Comparison of ENCODE assay signal across 8 mouse cellular contexts in the genomic region with DNA sequence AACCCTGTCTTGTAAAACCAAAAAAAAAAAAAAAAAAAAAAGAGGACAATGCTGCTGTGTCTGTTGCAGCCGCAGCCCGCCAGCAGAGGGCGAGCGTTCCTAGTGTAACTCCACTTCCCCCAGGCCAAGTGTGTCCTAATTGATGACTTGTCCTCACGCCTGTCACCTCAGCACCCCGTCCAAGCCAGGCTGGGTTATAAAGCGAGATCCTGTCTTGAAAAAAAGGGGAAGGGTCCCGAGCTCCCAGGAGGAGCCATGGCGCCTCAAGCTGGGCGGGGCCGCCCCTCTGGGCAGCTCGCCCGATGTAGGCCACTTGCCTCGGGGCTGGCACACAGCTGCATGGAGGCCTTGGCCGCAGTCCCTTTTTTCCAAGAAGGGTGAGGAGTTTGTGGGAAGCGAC. TPM values are rescaled to one million over a fixed set of nuclear protein-coding genes. Genes with fewer than 3 reads are reported as not detected.
A peak's percentile ranks its signal among the peaks of the same experiment; 100 is the strongest.
DNase-seq lines count a peak whose midpoint lies in the region; ATAC-seq lines count a peak whose summit lies in the region.

No protein-coding gene starts in this region.

- H3K9ac ChIP-seq in embryonic facial prominence, embryonic 14.5 days (ENCODE audit: low read depth, low read length): peak overlapping the region; percentile 37; the same call in 1 of the 2 replicates
- no peak overlapping the region for H3K9ac ChIP-seq in limb, embryonic 15.5 days

- H3K4me2 ChIP-seq in embryonic facial prominence, embryonic 14.5 days (ENCODE audit: low read depth, low read length): 0 out of 2 replicates have a peak overlapping the region, but pooled peaks have one; percentile 34
- peak overlapping the region; percentile 39 for H3K4me2 ChIP-seq in limb, embryonic 15.5 days

- 0 out of 2 replicates have a peak overlapping the region, but pooled peaks have one; percentile 39 for H3K27ac ChIP-seq in embryonic facial prominence, embryonic 14.5 days (replicated peaks; ENCODE audit: low read depth, low read length)
- peak overlapping the region; percentile 63; the same call in 1 of the 2 replicates for H3K27ac ChIP-seq in limb, embryonic 15.5 days

- H3K4me1 ChIP-seq in embryonic facial prominence, embryonic 14.5 days (ENCODE audit: control insufficient read depth, insufficient read depth, low read length): peaks cover 23% of the 10 kb centered on the region
- H3K4me1 ChIP-seq in limb, embryonic 15.5 days: peaks cover 44% of the 10 kb centered on the region

- DNase-seq in 416B (ENCODE audit: low read depth): peak; percentile 88
- DNase-seq in adrenal gland, postnatal 4 days (ENCODE audit: low spot score in 2 of 2): peak; percentile 62 to 77
- DNase-seq in embryonic facial prominence, embryonic 14.5 days (ENCODE audit: low spot score): peak; percentile 91
- DNase-seq in heart, adult 9 months (ENCODE audit: low spot score in 2 of 2): peak; percentile 78 to 85
- DNase-seq in kidney, adult 8-10 months: peak; percentile 81 to 86
- DNase-seq in spleen, postnatal 14 days (ENCODE audit: low spot score in 2 of 2): peak; percentile 61 to 79

- 23% methylated on average over 15 of the region's 16 CpGs for WGBS in embryonic facial prominence, embryonic 14.5 days
- WGBS in limb, embryonic 15.5 days: 9% methylated on average over 15 of the region's 16 CpGs

- H3K4me3 ChIP-seq in embryonic facial prominence, embryonic 14.5 days (ENCODE audit: low read depth, low read length): no peak overlapping the region
- 0 out of 2 replicates have a peak overlapping the region, but pooled peaks have one; percentile 8 for H3K4me3 ChIP-seq in limb, embryonic 15.5 days

- H3K27me3 ChIP-seq in embryonic facial prominence, embryonic 14.5 days (replicated peaks; ENCODE audit: control insufficient read depth, insufficient read depth, low read length): no peaks in the 10 kb centered on the region
- H3K27me3 ChIP-seq in limb, embryonic 15.5 days: no peaks in the 10 kb centered on the region

- peaks cover 37% of the 10 kb centered on the region for H3K36me3 ChIP-seq in embryonic facial prominence, embryonic 14.5 days (ENCODE audit: control insufficient read depth, insufficient read depth, low read length)
- peaks cover 42% of the 10 kb centered on the region for H3K36me3 ChIP-seq in limb, embryonic 15.5 days

- no peaks in the 10 kb centered on the region for H3K9me3 ChIP-seq in embryonic facial prominence, embryonic 14.5 days (ENCODE audit: control insufficient read depth, low read length)
- H3K9me3 ChIP-seq in limb, embryonic 15.5 days: no peaks in the 10 kb centered on the region

- ATAC-seq in embryonic facial prominence, embryonic 14.5 days (ENCODE audit: low read depth): peak; percentile 59
- peak; percentile 56 for ATAC-seq in limb, embryonic 15.5 days (ENCODE audit: insufficient number of reproducible peaks, low FRiP score, low TSS enrichment, low read depth)
- peak; percentile 88 for ATAC-seq in monocyte, adult 5-6 weeks (replicated peaks; ENCODE audit: insufficient number of reproducible peaks, low FRiP score, low TSS enrichment, poor library complexity, severe bottlenecking)

RNA-seq across cellular contexts. Expression of gene Gtpbp3, which starts 7.1 kb away (rescaled TPM):
- total RNA-seq in adrenal gland, postnatal 4 days (2021): 10 to 100 TPM; 30.6 to 32.0 TPM
- polyA plus RNA-seq in embryonic facial prominence, embryonic 14.5 days (2014; fragmentation: Nextera tagmentation; extraction: Ambion mirVana): 5.3 and 6.8 TPM in 2 replicates
- 16.5 and 19.2 TPM in 2 replicates for polyA plus RNA-seq in limb, embryonic 15.5 days (2015; fragmentation: Nextera tagmentation; extraction: Ambion mirVana)
- total RNA-seq in monocyte, adult 5-6 weeks (2017): 16.0 to 22.2 TPM (median 16.4 TPM) in 3 replicates

RNA-seq across cellular contexts. Expression of gene Ano8, which starts 9.3 kb away (rescaled TPM):
- total RNA-seq in adrenal gland, postnatal 4 days (2021): 10 to 100 TPM; 25.9 to 26.3 TPM
- polyA plus RNA-seq in embryonic facial prominence, embryonic 14.5 days (2014; fragmentation: Nextera tagmentation; extraction: Ambion mirVana): 2.0 and 2.1 TPM in 2 replicates
- polyA plus RNA-seq in limb, embryonic 15.5 days (2015; fragmentation: Nextera tagmentation; extraction: Ambion mirVana): 1.3 and 1.4 TPM in 2 replicates
- 4.7 to 11.0 TPM (median 8.5 TPM) in 3 replicates for total RNA-seq in monocyte, adult 5-6 weeks (2017)

RNA-seq across cellular contexts. Expression of gene Plvap, which starts 16.5 kb away (rescaled TPM):
- total RNA-seq in adrenal gland, postnatal 4 days (2021): 100 to 1,000 TPM; 179 to 185 TPM
- polyA plus RNA-seq in embryonic facial prominence, embryonic 14.5 days (2014; fragmentation: Nextera tagmentation; extraction: Ambion mirVana): 53.5 and 59.0 TPM in 2 replicates
- 56.9 and 66.3 TPM in 2 replicates for polyA plus RNA-seq in limb, embryonic 15.5 days (2015; fragmentation: Nextera tagmentation; extraction: Ambion mirVana)
- total RNA-seq in monocyte, adult 5-6 weeks (2017): not detected in 3 replicates

RNA-seq across cellular contexts. Expression of gene Dda1, which starts 26.0 kb away (rescaled TPM):
- total RNA-seq in adrenal gland, postnatal 4 days (2021): 10 to 100 TPM; 61.2 to 61.4 TPM
- polyA plus RNA-seq in embryonic facial prominence, embryonic 14.5 days (2014; fragmentation: Nextera tagmentation; extraction: Ambion mirVana): 100 and 105 TPM in 2 replicates
- polyA plus RNA-seq in limb, embryonic 15.5 days (2015; fragmentation: Nextera tagmentation; extraction: Ambion mirVana): 98.4 and 107 TPM in 2 replicates
- total RNA-seq in monocyte, adult 5-6 weeks (2017): 33.6 to 53.8 TPM (median 42.4 TPM) in 3 replicates

RNA-seq across cellular contexts. Expression of gene Mrpl34, which starts 30.3 kb away (rescaled TPM):
- total RNA-seq in adrenal gland, postnatal 4 days (2021): 10 to 100 TPM; 87.7 to 89.8 TPM
- polyA plus RNA-seq in embryonic facial prominence, embryonic 14.5 days (2014; fragmentation: Nextera tagmentation; extraction: Ambion mirVana): 115 and 123 TPM in 2 replicates
- polyA plus RNA-seq in limb, embryonic 15.5 days (2015; fragmentation: Nextera tagmentation; extraction: Ambion mirVana): 100 and 122 TPM in 2 replicates
- 5.7 to 17.9 TPM (median 13.7 TPM) in 3 replicates for total RNA-seq in monocyte, adult 5-6 weeks (2017)

Comparison
In these comparisons a context has a peak if more than half of its experiments do, and no peak if none do; other contexts are left out.
1. RNA of gene Plvap, which starts 16.5 kb away (total RNA-seq): 179 to 185 TPM in adrenal gland, postnatal 4 days; not detected in monocyte, adult 5-6 weeks; every median in the first group is over 100 times any median in the second.
2. Peak in every context shown above with its lines, with median percentiles within 50 percentile points of each other: DNase-seq and ATAC-seq.